Mouse (Mus musculus) liver, embryonic 16.5 days (tissue): ENCODE measurements around the gene Slc16a10. TPM values are rescaled to one million over a fixed set of nuclear protein-coding genes. Genes with fewer than 3 reads are reported as not detected.

Source experiments
- ATAC-seq: fragments of 200-750 bp; cut with Nextera tagmentation; 2 replicates; pipeline ENCODE4 v1.8.0; 2017; ENCODE audit warnings: low read depth, mild to moderate bottlenecking, moderate number of reproducible peaks, moderate library complexity
- H3K27ac ChIP-seq: fragments of 300-500 bp; sonication (generic); 2 replicates; pipeline ENCODE4 v1.5.1; 2014; ENCODE audit warnings: mild to moderate bottlenecking, low read length
- H3K27me3 ChIP-seq: fragments of 300-500 bp; sonication (generic); 2 replicates; pipeline ENCODE4 v1.6.1; 2014; ENCODE audit warnings: low read depth, low read length, mixed read lengths; ENCODE audit not compliant: control insufficient read depth, insufficient read depth
- H3K36me3 ChIP-seq: fragments of 300-500 bp; sonication (generic); 2 replicates; pipeline ENCODE4 v1.6.1; 2014; ENCODE audit warnings: mild to moderate bottlenecking; ENCODE audit not compliant: control insufficient read depth, insufficient read depth
- H3K4me1 ChIP-seq: fragments of 300-500 bp; sonication (generic); 2 replicates; pipeline ENCODE4 v1.6.1; 2014; ENCODE audit warnings: low read depth, low read length, mixed read lengths; ENCODE audit not compliant: control insufficient read depth
- H3K4me2 ChIP-seq: fragments of 300-500 bp; sonication (generic); 2 replicates; pipeline ENCODE4 v1.6.1; 2014; ENCODE audit warnings: low read depth, low read length, mixed read lengths
- H3K4me3 ChIP-seq: fragments of 300-500 bp; sonication (generic); 2 replicates; pipeline ENCODE4 v1.5.1; 2014; ENCODE audit warnings: low read depth, mild to moderate bottlenecking, low read length
- H3K9ac ChIP-seq: fragments of 300-500 bp; sonication (generic); 2 replicates; pipeline ENCODE4 v1.6.1; 2014; ENCODE audit warnings: low read depth, low read length
- H3K9me3 ChIP-seq: fragments of 300-500 bp; sonication (generic); replicated peaks from 2 replicates; pipeline ENCODE4 v1.6.1; 2016; ENCODE audit warnings: low read length; ENCODE audit not compliant: control insufficient read depth
- WGBS: fragments of 180-500 bp; shearing (Covaris S2); extraction: QIAGEN DNeasy Blood & Tissue Kit; methylation state at CpG from one replicate; pipeline ENCODE4 v1.1.7; 2014; ENCODE audit not compliant: insufficient replicate concordance; 5-methylcytosine and 5-hydroxymethylcytosine counted together
- polyA plus RNA-seq: library from polyadenylated mRNA; unstranded; fragments of >200 nt; fragmentation: Nextera tagmentation; extraction: Ambion mirVana; gene quantifications from 2 replicates; pipeline ENCODE4 v1.2.1, GENCODE M21; 2015

The Slc16a10 gene
- polyA plus RNA-seq, 1 experiment from 2014 or later, result 75.2 TPM

DNA sequence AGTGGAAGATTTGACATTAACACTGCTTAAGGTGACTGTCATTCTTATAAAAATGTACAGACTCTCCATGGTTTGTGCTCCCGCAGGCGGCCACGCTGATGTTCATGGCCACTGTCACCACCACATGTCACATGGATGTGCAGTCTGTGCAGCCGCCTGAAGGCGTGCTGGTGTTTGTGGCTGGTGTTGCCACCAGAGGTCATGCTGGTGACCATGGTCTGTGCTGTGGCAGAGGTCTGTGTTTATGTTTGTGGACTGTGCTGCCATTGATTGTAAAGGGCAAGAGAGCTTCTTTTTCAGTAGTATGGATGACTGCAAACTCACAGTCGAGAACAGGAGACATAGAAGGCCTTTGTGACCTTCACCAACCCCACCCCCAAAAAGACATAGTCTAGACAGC is 30.1 kb upstream of the Slc16a10 start:
- no peaks in the 10 kb centered on the region for H3K36me3 ChIP-seq
- H3K9ac ChIP-seq, result no peak overlapping the region
- H3K9me3 ChIP-seq, result no peaks in the 10 kb centered on the region
- no peaks in the 10 kb centered on the region; the same call in 1 of the 2 replicates for H3K27me3 ChIP-seq
- H3K4me3 ChIP-seq, result no peak overlapping the region
- no peak overlapping the region for H3K27ac ChIP-seq
- no peak for ATAC-seq
- peaks cover 7% of the 10 kb centered on the region for H3K4me1 ChIP-seq
- 67% methylated on average over 6 of the region's 6 CpGs for WGBS
- no peak overlapping the region for H3K4me2 ChIP-seq

DNA sequence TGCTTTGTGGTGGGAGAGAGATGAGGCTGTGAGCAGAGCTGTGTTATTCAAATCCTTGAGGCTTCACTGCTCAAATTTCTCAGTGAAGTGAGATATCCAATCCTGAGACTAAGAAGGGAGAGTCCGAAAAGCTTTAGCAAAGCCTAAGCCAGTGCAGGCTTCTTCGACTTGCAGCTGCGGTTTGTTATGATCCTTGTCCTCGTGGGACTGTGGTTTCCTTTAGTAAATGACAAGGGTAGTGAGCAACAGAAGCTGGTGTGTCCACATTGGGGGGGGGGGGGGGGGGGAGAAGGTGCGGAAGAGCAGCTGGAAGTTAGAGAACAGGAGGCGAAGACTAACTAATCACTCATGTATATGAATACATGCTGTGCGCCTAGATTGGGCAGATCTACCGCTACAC is 29.2 kb upstream of the Slc16a10 start:
- Histone ChIP-seq H3K4me3 (no peak overlapping the region), H3K9ac (no peak overlapping the region), H3K36me3 (no peaks in the 10 kb centered on the region), H3K9me3 (no peaks in the 10 kb centered on the region), H3K4me2 (no peak overlapping the region), H3K27me3 (no peaks in the 10 kb centered on the region; the same call in 1 of the 2 replicates), H3K27ac (no peak overlapping the region), H3K4me1 (peaks cover 7% of the 10 kb centered on the region)
- WGBS, result 26% methylated on average over 8 of the region's 8 CpGs
- no peak for ATAC-seq

DNA sequence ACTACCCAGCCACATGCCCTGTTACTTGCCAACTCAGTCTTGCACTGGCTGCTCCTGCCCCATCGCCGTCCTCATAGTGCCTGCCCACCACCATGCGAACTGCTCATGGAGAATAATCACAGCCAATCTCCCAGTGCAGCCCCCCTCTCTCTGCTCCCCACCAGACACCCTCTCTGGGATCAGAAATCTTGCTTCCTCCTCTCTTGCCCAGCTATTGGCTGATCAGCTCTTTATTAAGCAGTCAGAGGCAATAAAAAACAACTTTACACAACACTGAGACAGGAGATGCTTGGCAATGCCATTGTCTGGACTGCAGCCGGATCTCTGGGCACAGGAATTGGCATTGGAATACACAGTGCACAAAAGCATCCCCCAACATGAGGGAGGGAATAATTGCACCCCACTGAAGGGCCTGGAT is 28.1 kb upstream of the Slc16a10 start:
- no peak for ATAC-seq

DNA sequence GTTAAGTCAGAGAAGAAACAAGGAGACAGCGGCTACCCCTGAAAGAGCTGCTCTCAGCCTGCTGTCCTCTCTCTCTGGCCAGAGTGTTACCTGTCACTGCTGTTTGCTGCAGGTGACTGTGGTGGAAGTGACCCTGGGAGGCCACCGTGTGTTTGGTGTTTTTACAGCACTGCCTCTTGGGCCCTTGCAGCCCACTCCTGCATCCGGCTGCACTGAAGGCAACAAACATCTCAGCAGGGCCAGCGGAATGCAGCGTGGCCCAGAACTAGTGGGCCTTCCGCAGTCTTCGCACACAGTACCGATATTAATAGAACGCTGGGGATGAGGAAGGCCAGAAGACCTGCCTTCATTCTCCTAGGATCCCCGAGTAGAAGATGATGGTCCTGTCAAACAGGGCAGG is 27.5 kb upstream of the Slc16a10 start:
- ATAC-seq, result no peak
- Histone ChIP-seq H3K27ac (no peak overlapping the region), H3K9me3 (no peaks in the 10 kb centered on the region), H3K4me2 (no peak overlapping the region), H3K27me3 (no peaks in the 10 kb centered on the region; the same call in none of the 2 replicates), H3K4me3 (no peak overlapping the region), H3K36me3 (no peaks in the 10 kb centered on the region), H3K9ac (no peak overlapping the region), H3K4me1 (peaks cover 12% of the 10 kb centered on the region)
- WGBS, result 77% methylated on average over 10 of the region's 10 CpGs

More for the DNA sequence above, 28.1 kb upstream of the Slc16a10 start:
- 83% methylated on average over 4 of the region's 4 CpGs for WGBS
- H3K4me3 ChIP-seq, result no peak overlapping the region
- H3K9ac ChIP-seq, result no peak overlapping the region
- no peak overlapping the region for H3K4me2 ChIP-seq
- H3K27ac ChIP-seq, result no peak overlapping the region
- H3K27me3 ChIP-seq, result no peaks in the 10 kb centered on the region; the same call in none of the 2 replicates
- H3K36me3 ChIP-seq, result no peaks in the 10 kb centered on the region
- H3K4me1 ChIP-seq, result peaks cover 7% of the 10 kb centered on the region
- no peaks in the 10 kb centered on the region for H3K9me3 ChIP-seq

DNA sequence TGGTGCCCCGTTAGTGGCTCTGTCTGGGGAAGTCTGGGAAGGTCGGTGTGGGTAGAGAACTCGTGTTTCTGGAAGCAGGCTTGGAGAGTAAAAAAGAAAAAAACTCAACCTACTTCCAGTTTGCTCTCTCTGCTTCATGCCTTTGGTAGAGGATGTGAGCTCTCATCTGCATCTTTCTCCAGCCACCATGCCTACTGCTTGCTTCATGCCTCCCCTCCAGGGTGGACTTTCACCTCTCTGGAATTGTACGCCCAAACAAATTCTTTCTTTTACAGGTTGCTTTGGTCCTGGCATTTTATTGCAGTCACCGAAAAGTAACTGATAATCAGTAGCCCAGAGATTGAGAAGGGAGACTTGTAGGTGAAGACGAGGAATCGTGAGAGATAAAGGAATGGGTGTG is 27.0 kb upstream of the Slc16a10 start:
- no peak overlapping the region for H3K9ac ChIP-seq
- no peaks in the 10 kb centered on the region for H3K9me3 ChIP-seq
- H3K4me2 ChIP-seq, result no peak overlapping the region
- no peaks in the 10 kb centered on the region for H3K36me3 ChIP-seq
- WGBS, result 50% methylated on average over 7 of the region's 7 CpGs
- ATAC-seq, result no peak
- H3K4me3 ChIP-seq, result no peak overlapping the region
- H3K27ac ChIP-seq, result no peak overlapping the region
- H3K27me3 ChIP-seq, result peaks cover 2% of the 10 kb centered on the region
- peaks cover 15% of the 10 kb centered on the region for H3K4me1 ChIP-seq

DNA sequence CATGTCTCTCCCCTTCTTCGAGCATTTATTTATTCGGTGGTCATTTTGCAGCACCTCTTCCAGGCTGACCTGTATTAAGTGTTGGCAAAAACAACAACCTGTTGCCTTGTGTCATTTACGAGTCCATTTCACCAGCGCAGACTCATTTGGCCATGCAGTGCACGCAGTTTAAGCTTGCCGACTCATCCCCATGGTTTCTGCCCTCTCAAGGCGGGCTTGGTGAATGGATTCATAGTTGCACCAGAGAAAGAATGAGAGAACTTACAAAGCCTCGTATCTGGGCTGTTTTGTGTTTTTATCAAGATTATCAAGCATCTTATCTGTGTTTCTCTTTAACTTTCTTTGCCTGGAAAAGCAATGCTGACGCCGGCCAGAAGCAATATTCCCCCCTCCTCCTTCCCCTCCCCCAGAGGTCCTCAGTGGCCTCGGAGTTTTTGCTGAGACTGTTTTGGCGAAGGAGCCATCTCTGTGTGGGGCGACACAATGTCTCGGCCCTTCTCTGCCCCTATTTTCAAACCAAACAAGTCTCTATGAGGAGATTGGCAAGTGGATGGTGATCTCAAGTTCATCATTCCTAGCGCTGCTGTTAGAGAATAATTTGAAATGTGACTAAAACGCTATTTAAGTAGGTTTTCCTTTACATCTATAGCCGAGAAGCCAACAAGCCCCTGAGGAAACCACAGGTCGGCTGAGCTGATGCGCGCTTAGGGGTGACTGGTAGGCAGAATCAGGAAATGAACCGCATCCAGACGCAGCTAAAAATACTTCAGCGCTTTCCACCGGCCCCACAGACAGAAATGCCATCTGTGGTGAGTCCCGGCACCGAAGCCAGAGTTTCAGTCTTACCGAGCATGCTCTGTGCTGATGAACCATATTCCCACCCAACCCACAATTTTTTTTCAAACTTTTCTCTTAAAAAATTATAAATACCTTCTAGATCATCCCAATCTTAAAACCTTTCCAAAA is 22.6 kb upstream of the Slc16a10 start:
- Histone ChIP-seq H3K4me3 (peak overlapping the region; percentile 36), H3K36me3 (no peaks in the 10 kb centered on the region), H3K4me2 (peak overlapping the region; percentile 57), H3K9me3 (no peaks in the 10 kb centered on the region), H3K27ac (no peak overlapping the region), H3K4me1 (peaks cover 15% of the 10 kb centered on the region), H3K27me3 (peaks cover 5% of the 10 kb centered on the region), H3K9ac (peak overlapping the region; percentile 33)
- ATAC-seq, result no peak
- WGBS, result 18% methylated on average over 27 of the region's 27 CpGs

DNA sequence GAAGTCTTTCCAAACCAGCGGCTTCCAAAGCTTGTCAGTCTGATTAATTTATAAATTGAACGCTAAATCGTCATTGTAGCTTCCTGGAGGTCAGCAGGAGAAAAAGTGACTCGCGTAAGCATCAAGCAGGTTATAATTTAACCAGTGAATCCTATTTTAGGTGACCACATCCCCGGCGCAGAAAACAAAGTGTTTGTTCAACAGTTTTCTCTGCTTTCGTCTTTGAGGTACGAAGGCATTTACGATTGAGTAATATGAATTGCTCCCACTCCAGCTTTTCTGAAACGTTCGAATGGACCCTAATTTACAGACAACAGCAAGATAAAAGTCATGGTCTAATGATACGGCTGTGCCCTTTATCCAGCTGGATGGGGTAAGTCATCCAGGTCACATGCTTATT is 21.9 kb upstream of the Slc16a10 start:
- Histone ChIP-seq H3K9ac (no peak overlapping the region), H3K4me2 (peak overlapping the region; percentile 57; the same call in 1 of the 2 replicates), H3K9me3 (no peaks in the 10 kb centered on the region), H3K36me3 (no peaks in the 10 kb centered on the region), H3K4me1 (peaks cover 8% of the 10 kb centered on the region), H3K4me3 (peak overlapping the region; percentile 5; the same call in 1 of the 2 replicates), H3K27ac (no peak overlapping the region), H3K27me3 (peaks cover 5% of the 10 kb centered on the region)
- 59% methylated on average over 13 of the region's 13 CpGs for WGBS
- no peak for ATAC-seq

DNA sequence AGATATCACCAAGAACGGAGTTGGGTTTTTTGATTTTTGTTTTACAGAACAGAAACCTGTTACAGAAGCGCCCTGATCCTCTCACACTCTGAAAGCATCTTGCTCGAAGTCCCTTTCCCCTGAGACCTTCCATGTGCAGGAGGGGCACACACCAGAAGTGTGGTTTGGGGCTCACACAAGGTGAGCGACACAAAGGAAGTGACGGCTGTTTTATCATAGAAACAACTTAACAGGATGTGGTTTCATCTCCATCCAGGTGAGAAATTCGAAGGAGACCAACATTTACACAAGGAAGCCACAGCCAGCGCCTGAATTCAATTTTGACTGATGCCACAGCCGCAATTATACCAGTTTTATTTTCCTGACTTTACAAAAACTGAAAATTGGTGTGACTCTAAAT is 21.3 kb upstream of the Slc16a10 start:
- ATAC-seq, result no peak
- Histone ChIP-seq H3K4me1 (peaks cover 8% of the 10 kb centered on the region), H3K4me3 (no peak overlapping the region), H3K27me3 (peaks cover 5% of the 10 kb centered on the region), H3K9ac (no peak overlapping the region), H3K9me3 (no peaks in the 10 kb centered on the region), H3K36me3 (no peaks in the 10 kb centered on the region), H3K4me2 (no peak overlapping the region), H3K27ac (no peak overlapping the region)
- WGBS, result 38% methylated on average over 8 of the region's 8 CpGs

DNA sequence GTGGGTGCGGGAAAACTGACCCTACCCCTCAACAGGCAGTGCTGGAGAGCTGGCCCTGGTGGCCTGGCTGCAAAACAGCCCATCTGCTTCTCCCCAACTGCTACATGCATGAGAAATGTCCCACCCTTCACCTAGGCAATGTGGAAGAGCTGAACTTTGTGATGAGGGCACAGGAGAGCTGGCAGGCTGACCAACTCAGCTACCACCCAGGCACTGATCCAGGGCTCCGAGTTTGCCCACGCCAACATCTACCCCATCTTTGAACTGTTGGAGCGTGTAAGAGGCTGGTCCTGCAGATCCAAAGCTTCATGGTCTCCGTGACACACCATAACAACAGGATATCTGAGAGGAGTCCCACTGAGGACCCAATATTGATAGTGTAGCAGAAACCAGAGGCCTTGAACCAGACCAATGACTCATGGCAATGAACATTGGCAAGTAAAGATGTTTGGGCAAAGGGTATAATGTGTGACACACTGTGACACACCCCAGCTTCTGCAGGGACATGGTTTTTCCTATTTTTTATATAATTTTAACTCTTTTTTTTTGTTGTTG is 19.7 kb upstream of the Slc16a10 start:
- H3K4me2 ChIP-seq, result no peak overlapping the region
- H3K4me3 ChIP-seq, result no peak overlapping the region
- no peaks in the 10 kb centered on the region for H3K36me3 ChIP-seq
- WGBS, result 77% methylated on average over 5 of the region's 5 CpGs
- no peak overlapping the region for H3K9ac ChIP-seq
- H3K4me1 ChIP-seq, result peaks cover 8% of the 10 kb centered on the region
- no peak for ATAC-seq
- no peaks in the 10 kb centered on the region for H3K9me3 ChIP-seq
- no peak overlapping the region for H3K27ac ChIP-seq
- H3K27me3 ChIP-seq, result peaks cover 5% of the 10 kb centered on the region
